Mouse (Mus musculus): ENCODE data around the gene Xdh.
"Not testable (repeated sequence)": the region's sequence is repeated elsewhere in the genome, so short reads cannot be mapped to it uniquely, and the experiment has no call there.

The Xdh gene

GRCm38 (mm10) chr17:73879262-73879916, 70.6 kb downstream of the Xdh start:
- no peak for DNase-seq

DNA sequence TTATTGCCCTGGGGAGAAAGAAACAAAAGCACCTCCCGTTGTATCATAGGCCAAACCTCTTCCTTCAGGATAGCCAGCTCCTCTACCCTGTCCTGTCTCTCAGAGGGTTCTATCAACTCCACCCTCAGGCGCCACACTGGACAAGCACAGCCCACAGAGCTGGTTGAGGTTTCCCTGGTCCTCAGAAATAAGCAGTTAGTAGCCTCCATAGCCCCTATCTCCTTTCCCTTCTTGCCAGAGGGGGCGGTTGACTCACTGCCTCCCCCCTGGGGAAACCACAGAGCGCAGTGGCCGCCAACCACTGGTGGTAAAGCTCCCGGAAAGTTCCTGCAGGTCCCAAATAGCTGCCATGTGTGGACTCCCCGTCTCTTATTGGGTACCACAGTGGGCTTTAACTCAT, 74.3 kb downstream of the Xdh start:
- no peak for DNase-seq

GRCm38 (mm10) chr17:73875268-73875667, 74.7 kb downstream of the Xdh start:
- DNase-seq, result no peak

- no peak for DNase-seq
These were observed 78.9 kb downstream of the Xdh start for GRCm38 (mm10) chr17:73870956-73871605.

GRCm38 (mm10) chr17:73869008-73869685, 80.8 kb downstream of the Xdh start:
- DNase-seq, result no peak

- DNase-seq, result no peak
These were observed 96.3 kb downstream of the Xdh start for GRCm38 (mm10) chr17:73853717-73854116.

GRCm38 (mm10) chr17:73853041-73853440, 97.0 kb downstream of the Xdh start:
- no peak for DNase-seq

DNA sequence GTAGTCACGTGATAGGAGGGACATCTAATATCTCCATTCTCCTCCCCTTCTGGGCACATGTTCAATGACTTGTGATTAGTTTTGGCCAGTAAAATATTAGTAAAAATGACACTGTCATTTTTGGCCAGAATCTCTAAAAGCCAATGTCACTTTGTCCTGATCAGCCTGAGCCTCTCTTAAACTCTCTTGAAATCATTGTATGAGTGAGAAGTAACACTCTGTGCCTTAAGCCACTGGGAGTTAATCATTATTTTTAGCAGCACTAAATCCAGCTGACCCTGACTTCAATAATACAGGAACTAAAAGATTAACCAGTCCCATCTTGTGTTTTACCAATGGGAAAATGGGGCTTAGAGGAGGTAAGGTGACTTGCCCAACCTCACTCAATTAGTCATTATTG, 102.6 kb downstream of the Xdh start:
- no peak for DNase-seq

DNA sequence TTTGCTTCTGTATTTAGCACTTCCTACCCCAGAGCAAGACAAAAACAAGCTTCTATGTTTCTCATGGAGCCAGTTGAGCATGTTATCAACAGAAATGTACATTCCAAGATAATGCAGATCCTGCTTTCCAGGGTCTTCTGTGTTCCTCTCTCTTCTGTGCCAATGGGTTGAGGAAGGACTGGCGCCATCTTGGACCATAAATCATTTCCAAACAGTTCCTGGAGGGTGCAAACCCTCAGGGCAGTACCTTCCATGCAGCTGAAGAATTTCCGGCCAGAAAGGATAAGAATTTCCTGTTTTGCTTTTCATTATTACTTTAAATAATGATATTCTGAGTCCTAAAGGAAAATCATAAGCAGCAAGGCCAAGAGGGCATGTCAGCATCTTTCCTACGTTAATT, 104.4 kb downstream of the Xdh start:
- DNase-seq, result no peak

GRCm38 (mm10) chr17:73842963-73843362, 107.0 kb downstream of the Xdh start:
- no peak for DNase-seq

DNA sequence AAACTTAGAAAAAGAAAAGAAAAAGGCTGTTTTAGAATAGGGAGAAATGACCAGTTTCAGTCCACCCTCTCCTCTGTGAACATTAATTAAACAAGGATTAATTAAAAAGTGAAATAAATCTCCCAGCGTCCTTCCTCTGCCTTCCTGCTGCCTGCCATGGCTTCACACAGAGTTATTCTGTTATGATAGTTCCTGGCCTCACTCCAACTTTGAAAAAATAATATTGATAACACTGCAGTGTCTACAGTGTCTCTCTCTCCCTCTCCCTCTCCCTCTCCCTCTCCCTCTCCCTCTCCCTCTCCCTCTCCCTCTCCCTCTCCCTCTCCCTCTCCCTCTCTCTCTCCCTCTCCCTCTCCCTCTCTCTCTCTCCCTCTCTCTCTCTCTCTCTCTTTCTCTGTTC, 110.1 kb downstream of the Xdh start:
- DNase-seq, result not testable (repeated sequence)

- DNase-seq, result no peak
These were observed 110.7 kb downstream of the Xdh start for GRCm38 (mm10) chr17:73839086-73839835.

- no peak for DNase-seq
These were observed 112.8 kb downstream of the Xdh start for GRCm38 (mm10) chr17:73837244-73837643.

- DNase-seq, result no peak
These were observed 113.4 kb downstream of the Xdh start for GRCm38 (mm10) chr17:73836601-73837000.
